Mouse (Mus musculus): ENCODE measurements at regions not wholly inside any gene's neighbourhood (a gene's known extent, or its start where the extent isn't known, plus 50 kb on each side); places are given as distances from the start of the nearest gene placed in this dataset.
"Not testable (repeated sequence)": the region's sequence is repeated elsewhere in the genome, so short reads cannot be mapped to it uniquely, and the experiment has no call there.

DNA sequence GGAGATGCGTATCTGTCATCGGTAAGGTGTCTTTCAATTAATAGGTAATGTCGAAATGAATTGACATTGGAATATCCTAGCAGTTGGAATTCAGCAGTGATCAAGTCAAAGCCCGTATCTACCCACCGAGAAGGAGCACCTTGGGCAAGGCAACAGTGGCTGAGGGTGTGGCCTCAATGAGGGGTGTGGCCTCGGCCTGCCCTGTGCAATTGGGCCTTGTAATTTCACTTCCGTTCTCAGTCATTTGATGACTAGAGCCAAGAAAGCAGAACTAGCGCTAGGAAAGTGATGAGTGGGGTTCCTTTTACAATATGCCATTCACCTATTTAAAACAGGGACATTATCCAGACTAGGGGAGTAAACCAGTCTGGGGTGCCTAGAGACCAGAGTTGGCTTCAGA lies 77.6 kb downstream of the Elovl4 start:
- DNase-seq (ENCODE audit: low spot score): no peak

DNA sequence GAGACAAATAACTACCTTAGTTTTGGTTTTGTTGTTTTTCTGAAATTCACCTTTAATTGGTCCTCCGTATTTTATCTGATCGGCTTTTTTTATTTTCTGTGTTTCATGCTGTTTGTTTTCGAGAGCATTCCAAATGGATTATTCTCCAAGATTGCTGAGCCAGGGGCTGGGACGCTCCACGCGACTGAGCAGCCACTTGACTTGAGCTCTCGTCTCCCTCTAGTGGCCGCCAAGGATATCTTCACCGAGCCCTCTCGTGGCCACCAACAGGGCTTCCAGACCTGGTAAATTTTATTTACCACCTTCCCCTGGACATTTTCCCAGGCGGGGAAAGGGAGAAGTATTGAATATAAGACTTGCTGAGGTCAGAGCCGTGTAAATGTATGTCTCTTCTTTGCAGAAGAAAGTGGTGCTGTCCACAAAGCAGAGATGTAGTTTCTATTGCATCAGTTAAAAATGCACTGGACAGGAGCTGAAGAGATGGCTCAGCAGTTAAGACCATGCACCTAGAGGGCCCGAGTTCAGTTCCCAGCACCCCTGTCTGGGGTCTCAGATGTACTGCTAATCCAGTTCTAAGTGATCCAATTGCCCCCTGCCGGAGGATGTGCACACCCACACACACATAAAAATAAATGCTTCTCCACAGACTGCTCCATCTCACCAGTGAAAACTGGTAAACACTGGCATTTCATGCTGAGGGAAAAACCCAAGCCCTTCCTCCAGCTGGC lies 78.5 kb downstream of the Elovl4 start:
- peak; percentile 54 for DNase-seq (ENCODE audit: low spot score)

DNA sequence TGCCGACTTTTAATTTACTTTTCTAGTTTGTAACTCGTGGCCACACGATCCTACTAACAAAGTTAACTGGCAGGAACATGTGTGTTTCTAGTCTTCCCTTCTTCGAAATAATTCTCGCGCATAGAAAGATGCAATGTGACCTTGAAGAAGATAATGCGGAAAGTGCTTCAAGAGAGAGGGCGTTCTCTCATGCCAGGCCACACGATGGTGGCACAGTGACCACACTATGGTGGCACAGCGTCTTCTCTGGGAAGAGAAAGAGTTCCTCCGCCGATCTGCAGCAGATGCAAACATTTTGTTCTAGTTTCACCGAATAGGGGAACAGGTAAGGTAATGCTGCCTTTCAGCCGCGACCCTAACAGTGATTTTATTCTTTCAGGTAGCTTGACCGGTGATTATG lies 79.1 kb downstream of the Elovl4 start:
- DNase-seq (ENCODE audit: low spot score): no peak

DNA sequence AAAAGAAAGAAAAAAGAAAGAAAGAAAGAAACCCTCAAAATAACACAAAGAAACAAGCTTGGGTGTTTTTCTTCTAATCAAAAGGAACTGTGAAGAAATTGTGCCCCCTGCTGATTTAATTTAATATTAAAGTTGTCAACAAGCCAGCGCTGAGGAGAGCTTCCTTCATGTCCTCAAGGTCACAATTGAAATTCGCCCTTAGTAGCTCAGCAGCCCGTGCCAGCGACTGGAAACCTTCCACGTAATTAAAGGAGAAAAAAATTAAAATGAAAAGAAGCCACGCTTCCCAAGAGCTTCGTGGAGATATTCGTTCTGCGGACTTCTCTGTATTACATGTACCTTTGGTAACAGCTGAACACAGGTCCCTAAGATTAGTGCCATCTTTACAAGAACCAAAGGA lies 80.0 kb downstream of the Elovl4 start:
- peak; percentile 21 for DNase-seq (ENCODE audit: low spot score)

DNA sequence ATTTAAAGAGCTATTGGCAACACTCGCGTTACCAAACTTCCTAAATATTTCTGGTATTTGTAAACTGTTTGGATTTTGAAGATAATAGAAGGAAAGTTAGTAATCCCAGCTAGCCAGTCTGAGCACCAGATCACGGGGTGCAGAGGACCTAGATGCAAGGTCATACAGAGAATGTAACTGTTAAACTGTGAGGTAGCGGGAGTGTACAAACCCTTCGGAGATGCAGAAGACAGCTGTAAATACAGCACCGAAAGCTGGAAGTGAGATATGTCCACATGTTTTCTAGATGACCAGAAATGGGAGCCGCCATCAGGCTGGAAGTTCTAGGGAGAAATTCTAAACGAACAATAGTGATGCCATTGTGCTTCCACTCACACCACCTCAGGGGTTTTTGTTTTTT lies 80.5 kb downstream of the Elovl4 start:
- no peak for DNase-seq (ENCODE audit: low spot score)

DNA sequence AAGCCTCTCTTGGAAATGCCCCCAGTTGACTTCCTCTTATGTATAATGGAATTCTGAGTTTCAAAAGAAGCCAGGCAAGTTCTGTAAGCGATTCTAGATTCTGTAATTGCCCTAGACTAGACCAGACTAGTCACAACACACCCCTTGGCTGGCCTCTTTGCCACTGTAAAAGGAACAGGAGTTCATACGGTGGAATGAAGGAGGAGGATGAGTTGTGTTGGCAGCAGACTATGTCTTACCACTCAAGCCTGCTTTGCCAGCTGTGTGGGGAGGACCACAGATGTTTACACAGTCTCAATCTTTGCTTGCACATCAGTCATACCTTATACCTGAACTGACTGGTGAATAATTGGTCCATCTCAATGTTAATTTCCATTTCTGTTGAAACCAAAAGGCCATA lies 85.1 kb downstream of the Elovl4 start:
- no peak for DNase-seq (ENCODE audit: low spot score)

DNA sequence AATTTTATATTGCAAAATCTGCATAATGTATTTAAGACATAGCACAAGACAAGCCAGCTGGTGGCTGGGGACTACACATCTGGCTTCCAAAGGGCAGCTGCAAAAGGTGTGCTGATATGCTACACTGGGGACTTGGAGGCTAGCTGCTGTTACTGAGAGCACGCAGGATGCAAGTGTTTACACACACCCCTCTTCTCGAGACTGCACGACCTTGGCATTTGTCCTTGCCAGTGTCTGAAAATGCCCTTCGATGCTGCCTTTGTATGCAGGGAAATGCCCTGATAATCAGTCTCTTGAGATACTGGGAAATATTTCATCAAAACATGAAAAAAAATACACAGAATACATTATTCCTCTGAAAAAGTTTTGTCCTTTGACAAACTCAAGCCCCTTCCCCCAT lies 86.3 kb downstream of the Elovl4 start:
- no peak for DNase-seq (ENCODE audit: low spot score)

DNA sequence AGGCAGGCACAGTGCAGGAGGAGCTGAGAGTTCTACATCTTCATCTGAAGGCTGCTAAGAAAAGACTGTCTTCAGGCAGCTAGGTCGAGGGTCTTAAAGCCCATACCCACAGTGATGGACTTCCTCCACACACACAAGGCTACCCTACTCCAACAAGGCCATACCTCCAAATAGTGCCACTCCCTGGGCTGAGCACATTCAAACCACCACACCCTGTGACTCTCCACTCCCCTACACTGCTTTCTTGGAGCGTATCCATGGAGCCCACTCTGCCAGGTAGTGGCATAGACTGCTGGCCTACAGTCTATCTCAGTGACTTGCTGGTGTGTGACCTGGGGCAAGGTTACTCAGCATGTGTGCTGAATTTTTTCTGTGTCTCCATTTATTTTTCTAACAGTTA lies 88.0 kb downstream of the Elovl4 start:
- DNase-seq (ENCODE audit: low spot score): not testable (repeated sequence)

DNA sequence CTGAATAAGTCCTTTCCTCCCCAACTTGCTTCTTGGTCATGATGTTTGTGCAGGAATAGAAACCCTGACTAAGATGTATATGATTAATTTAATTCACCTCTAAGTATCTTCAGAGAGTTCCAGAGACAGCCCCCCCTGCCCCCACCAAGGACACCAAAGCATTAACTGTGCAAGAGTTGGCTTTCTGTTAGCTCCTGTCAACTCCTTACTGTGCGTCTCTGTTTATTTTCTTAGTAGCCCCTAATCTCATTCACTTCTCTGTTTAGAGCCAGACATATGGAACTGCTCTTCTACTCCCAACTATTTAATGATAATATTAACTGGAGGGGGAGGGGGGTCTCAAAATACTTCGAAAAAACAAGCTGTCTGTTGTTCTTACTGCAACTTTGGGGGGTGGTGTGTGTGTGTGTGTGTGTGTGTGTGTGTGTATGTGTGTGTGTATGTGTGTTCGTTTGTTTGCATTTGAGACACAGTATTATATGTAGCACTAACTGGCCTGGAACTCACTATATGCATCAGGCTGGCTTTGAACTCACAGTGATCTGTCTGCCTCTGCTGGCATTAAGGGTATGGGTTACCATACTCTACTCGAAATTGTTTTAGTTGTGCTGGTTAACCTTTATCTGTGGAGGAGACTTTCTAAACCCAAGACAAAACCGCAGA lies 89.8 kb downstream of the Elovl4 start:
- no peak for DNase-seq (ENCODE audit: low spot score)

DNA sequence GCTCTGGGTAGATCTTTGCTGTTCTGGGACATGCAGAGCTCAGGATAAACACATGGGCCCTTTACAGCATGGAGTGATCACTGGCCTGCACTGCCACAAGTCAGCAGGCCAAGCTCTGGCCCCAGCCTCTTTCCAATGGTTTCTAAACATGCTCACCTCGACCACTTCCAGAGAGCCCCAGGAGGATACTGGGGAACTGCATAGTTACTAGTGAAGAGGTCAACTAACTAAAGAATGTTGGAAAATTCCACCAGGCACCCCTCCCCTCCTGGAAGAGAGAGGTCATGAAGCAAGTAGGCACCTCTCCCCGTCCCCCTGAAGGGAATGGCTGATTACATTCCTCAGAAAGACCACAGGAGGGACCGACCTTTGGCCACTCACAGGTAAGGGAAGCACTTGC lies 98.7 kb downstream of the Elovl4 start:
- no peak for DNase-seq (ENCODE audit: low spot score)

DNA sequence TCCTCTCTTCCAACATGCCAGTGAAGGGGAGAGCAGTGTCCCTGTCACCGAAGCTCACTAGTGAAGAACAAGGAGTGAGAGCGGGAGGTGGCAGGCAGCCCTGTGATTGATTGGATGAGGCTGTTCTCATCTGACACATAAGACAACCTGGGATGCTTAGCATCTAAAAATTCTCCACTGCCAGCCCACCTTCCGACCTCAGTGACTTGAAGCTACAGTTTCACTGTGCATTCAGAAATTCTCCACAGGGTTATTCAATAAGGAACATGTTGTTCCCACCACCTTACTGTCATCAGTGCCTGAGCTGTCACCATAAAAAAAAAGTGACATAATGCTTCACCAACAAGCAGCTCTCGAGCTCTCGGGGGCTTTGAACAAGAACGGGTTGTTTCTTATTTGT lies 100.0 kb downstream of the Elovl4 start:
- no peak for DNase-seq (ENCODE audit: low spot score)

DNA sequence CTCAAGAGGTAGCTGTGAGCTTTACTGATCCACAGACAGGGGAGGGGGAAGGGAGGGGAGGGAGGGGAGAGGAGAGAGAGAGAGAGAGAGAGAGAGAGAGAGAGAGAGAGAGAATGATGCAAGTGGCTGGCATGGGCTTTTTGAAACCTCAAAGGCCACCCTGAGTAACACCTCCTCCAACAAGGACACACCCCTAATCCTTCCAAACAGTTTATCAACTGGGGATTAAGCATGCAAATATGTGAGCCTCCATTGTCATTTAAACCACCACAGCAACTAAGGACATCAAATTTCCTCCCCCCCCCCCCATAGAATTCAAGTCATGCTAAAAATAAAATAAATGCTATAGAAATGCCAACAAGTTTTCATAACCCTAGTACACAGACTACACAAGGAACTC lies 101.9 kb downstream of the Elovl4 start:
- no peak for DNase-seq (ENCODE audit: low spot score)

DNA sequence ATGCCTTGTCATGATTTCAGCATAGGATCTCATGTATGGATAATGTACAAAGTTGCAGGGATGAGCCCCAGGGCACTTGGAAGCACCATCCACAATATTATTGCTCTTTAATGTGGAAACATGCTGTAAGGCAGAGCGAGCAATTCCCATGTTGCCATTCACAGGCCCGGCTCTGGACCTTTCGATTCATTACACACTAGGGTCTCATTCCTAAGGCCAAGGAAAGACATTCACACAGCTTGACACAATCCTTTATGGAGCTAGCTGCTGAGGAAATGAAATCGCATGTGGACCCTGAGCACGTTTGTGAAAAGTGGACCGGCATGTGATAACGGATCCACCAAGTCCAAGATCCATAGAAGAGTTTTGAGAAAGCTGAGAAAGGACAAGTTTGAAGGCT lies 105.2 kb downstream of the Elovl4 start:
- DNase-seq (ENCODE audit: low spot score): no peak

DNA sequence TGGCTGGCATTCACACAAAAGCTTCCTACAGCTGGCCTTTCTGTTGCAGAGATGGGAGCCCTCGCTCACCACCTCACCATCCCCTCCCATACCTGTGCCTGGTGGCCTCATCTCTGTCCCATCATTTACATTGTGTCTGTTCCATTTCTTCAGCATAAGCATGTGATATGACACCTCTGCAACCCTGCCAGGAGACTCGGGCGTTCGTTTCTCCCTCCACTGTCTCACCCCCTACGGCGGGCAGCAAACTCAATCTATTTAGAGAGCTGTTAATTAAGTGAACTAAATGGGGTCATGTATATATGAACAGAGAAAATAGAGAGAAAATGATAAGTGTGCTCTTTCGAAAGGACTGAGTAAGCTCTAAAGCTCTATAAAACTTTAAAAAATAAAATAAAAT lies 106.0 kb downstream of the Elovl4 start:
- DNase-seq (ENCODE audit: low spot score): no peak

DNA sequence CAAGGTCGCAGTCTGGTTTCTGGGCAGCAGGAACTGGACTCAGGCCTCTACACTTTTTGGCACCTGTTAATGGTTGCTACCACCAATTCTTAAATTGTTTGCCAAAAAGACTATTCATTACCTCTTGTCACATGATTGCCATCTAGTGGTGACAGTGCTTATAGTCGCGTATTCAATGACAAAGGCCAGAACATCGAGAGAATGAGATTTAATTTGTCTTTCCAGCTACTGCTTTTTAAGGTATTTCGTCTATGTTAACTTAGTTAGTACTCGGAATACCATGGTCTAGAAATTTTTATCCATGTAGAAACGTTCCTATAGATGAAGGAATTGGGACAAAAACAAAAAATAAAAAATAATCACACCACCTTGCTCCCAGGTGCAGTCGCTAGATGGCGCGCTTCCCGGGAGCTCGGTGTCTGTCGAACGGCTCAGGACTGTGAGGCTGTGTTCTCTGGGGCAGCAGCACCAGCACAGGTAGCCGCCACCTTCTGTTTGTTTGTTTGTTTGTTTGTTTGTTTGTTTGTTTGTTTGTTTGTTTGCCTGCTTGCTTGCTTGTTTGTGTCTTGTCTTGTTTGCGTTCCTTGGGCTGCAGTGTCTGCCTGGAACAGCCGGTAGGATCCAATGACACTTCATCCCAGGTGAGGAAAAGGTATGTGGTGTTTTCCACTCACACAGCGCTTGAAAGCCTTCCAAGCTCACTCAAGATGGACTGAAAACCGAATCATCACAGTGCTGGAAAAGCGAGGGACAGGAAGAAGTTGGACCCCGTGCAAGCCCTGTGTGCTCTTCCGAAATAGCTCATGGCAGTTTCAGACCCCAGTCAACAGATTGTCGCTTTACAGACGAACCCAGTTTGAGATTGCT lies 114.5 kb downstream of the Elovl4 start:
- DNase-seq (ENCODE audit: low spot score): peak; percentile 53
